In the genomic region with DNA sequence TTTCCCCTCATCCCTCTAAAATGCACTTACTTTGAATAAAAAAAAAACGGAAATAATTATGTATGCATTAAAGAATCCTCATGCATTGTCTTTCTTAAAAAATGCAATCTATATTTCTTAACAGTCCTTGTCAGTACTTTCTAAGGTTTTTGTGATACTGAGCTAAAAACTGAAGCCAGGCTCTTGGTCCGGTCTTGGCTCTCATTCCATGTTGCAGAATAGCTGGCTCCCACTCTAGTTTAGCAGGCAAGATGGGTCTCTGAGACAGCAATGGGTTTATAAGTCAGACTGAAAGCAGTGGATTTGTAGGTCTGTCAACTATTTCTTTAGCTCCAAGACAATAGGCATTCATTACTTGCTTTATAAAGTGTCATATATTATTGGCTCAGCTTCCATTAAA, we compare ENCODE assay signal across 19 mouse cellular contexts.
A peak's percentile ranks its signal among the peaks of the same experiment; 100 is the strongest.
DNase-seq lines count a peak whose midpoint lies in the region; ATAC-seq and TF ChIP-seq lines count a peak whose summit lies in the region.
"Had no signal": no experiment of that assay in that cellular context is flagged by ENCODE, and none has a peak within 500 bp of the region (broad histone marks: within the 10 kb centered on the region; RNA-seq: fewer than 3 reads in every experiment).

No protein-coding gene starts in this region.

- no peak for TF ChIP-seq CTCF in gastrocnemius, adult 2 months (IDR thresholded peaks at IDR 0.05)
- no peak for TF ChIP-seq CTCF in lung, adult 2 months (IDR thresholded peaks at IDR 0.05; ENCODE audit: insufficient read depth, low read length)
- no peak for TF ChIP-seq CTCF in heart, postnatal 0 days (IDR thresholded peaks at IDR 0.05; ENCODE audit: low read depth)

- no peak for TF ChIP-seq POLR2A in lung, adult 2 months (IDR thresholded peaks at IDR 0.05; ENCODE audit: borderline replicate concordance, extremely low read depth, low read depth, low read length)

- H3K36me3 ChIP-seq in heart, embryonic 14.5 days (ENCODE audit: control insufficient read depth, insufficient read depth, low read length): peaks cover 15% of the 10 kb centered on the region
- peaks cover under 1% of the 10 kb centered on the region; the same call in 1 of the 2 replicates for H3K36me3 ChIP-seq in heart, embryonic 10.5 days
- no peaks in the 10 kb centered on the region for H3K36me3 ChIP-seq in lung, embryonic 15.5 days
- H3K36me3 ChIP-seq in heart, postnatal 0 days (replicated peaks; ENCODE audit: control insufficient read depth, insufficient read depth, low read length): peaks cover 12% of the 10 kb centered on the region
- H3K36me3 ChIP-seq: embryonic facial prominence, embryonic 15.5 days; hindbrain, embryonic 15.5 days; midbrain, embryonic 10.5 days; neural tube, embryonic 15.5 days had no signal

- intact Hi-C loops in gastrocnemius, adult 2 months (cut with DNase I): no loop called here
- intact Hi-C loops in gastrocnemius, postnatal 14 days (cut with DNase I; ENCODE audit: low total_unique reads): no loop called here

- H3K4me3 ChIP-seq in gastrocnemius, adult 2 months: no peak overlapping the region
- H3K4me3 ChIP-seq in heart, embryonic 14.5 days (ENCODE audit: control insufficient read depth in 1 of 2, insufficient read depth in 1 of 2, low read depth in 1 of 2, low read length in 2 of 2): no peak overlapping the region
- H3K4me3 ChIP-seq in heart, embryonic 10.5 days: no peak overlapping the region
- no peak overlapping the region for H3K4me3 ChIP-seq in lung, embryonic 15.5 days
- no peak overlapping the region for H3K4me3 ChIP-seq in lung, adult 2 months (replicated peaks; ENCODE audit: extremely low read depth, low read depth, low read length)
- no peak overlapping the region for H3K4me3 ChIP-seq in heart, postnatal 0 days (ENCODE audit: low read depth, low read length)
- H3K4me3 ChIP-seq: embryonic facial prominence, embryonic 15.5 days; hindbrain, embryonic 15.5 days; midbrain, embryonic 10.5 days; neural tube, embryonic 15.5 days had no signal

- no peaks in the 10 kb centered on the region for H3K27me3 ChIP-seq in heart, embryonic 14.5 days (ENCODE audit: control insufficient read depth, insufficient read depth, low read length)
- no peaks in the 10 kb centered on the region for H3K27me3 ChIP-seq in heart, embryonic 10.5 days (ENCODE audit: insufficient read depth, poor library complexity, severe bottlenecking)
- no peaks in the 10 kb centered on the region for H3K27me3 ChIP-seq in lung, embryonic 15.5 days
- H3K27me3 ChIP-seq in heart, postnatal 0 days (ENCODE audit: control insufficient read depth, insufficient read depth, low read length): no peaks in the 10 kb centered on the region
- H3K27me3 ChIP-seq: embryonic facial prominence, embryonic 15.5 days; hindbrain, embryonic 15.5 days; neural tube, embryonic 15.5 days had no signal

- WGBS in heart, embryonic 14.5 days: 59% methylated on average over 2 of the region's 2 CpGs
- WGBS in heart, embryonic 10.5 days: 82% methylated on average over 2 of the region's 2 CpGs
- WGBS in lung, embryonic 15.5 days: 57% methylated on average over 2 of the region's 2 CpGs
- 64% methylated on average over 2 of the region's 2 CpGs for WGBS in lung, adult 2 months
- WGBS in heart, postnatal 0 days: 67% methylated on average over 2 of the region's 2 CpGs

- H3K4me1 ChIP-seq in heart, embryonic 14.5 days (ENCODE audit: control insufficient read depth in 2 of 2, insufficient read depth in 2 of 2, low read length in 2 of 2): peaks cover 3 to 15% of the 10 kb centered on the region in 2 experiments; a peak in 3 of 4 replicates
- peaks cover 10% of the 10 kb centered on the region; the same call in 1 of the 2 replicates for H3K4me1 ChIP-seq in heart, embryonic 10.5 days
- peaks cover 26% of the 10 kb centered on the region for H3K4me1 ChIP-seq in lung, embryonic 15.5 days
- peaks cover 4% of the 10 kb centered on the region; the same call in 1 of the 2 replicates for H3K4me1 ChIP-seq in lung, adult 2 months (ENCODE audit: control insufficient read depth, insufficient read depth, low read length)
- H3K4me1 ChIP-seq in heart, postnatal 0 days (ENCODE audit: control insufficient read depth, insufficient read depth): no peaks in the 10 kb centered on the region
- H3K4me1 ChIP-seq: embryonic facial prominence, embryonic 15.5 days; hindbrain, embryonic 15.5 days; midbrain, embryonic 10.5 days; neural tube, embryonic 15.5 days had no signal

- H3K9ac ChIP-seq in heart, embryonic 14.5 days (ENCODE audit: low read length): no peak overlapping the region
- H3K9ac ChIP-seq in lung, embryonic 15.5 days: no peak overlapping the region
- H3K9ac ChIP-seq in heart, postnatal 0 days (replicated peaks; ENCODE audit: low read depth, low read length): no peak overlapping the region
- H3K9ac ChIP-seq: embryonic facial prominence, embryonic 15.5 days; hindbrain, embryonic 15.5 days; neural tube, embryonic 15.5 days had no signal

- no peak overlapping the region for H3K4me2 ChIP-seq in heart, embryonic 14.5 days (ENCODE audit: low read length)
- no peak overlapping the region for H3K4me2 ChIP-seq in lung, embryonic 15.5 days
- H3K4me2 ChIP-seq in heart, postnatal 0 days (ENCODE audit: low read depth, low read length): no peak overlapping the region
- H3K4me2 ChIP-seq: embryonic facial prominence, embryonic 15.5 days; hindbrain, embryonic 15.5 days; neural tube, embryonic 15.5 days had no signal

- H3K9me3 ChIP-seq in heart, embryonic 14.5 days (ENCODE audit: control insufficient read depth, low read length): no peaks in the 10 kb centered on the region
- H3K9me3 ChIP-seq in heart, embryonic 10.5 days: no peaks in the 10 kb centered on the region
- no peaks in the 10 kb centered on the region for H3K9me3 ChIP-seq in lung, embryonic 15.5 days
- H3K9me3 ChIP-seq in heart, postnatal 0 days (replicated peaks; ENCODE audit: control insufficient read depth, low read length): no peaks in the 10 kb centered on the region
- H3K9me3 ChIP-seq: embryonic facial prominence, embryonic 15.5 days; hindbrain, embryonic 15.5 days; midbrain, embryonic 10.5 days; neural tube, embryonic 15.5 days had no signal

- no peak for DNase-seq in gastrocnemius, adult 2 months
- DNase-seq in gastrocnemius, postnatal 14 days: no peak
- DNase-seq in heart, embryonic 10.5 days (ENCODE audit: low spot score): no peak
- DNase-seq in lung, adult 2 months: no peak
- DNase-seq in heart, postnatal 0 days (ENCODE audit: low spot score): no peak
- DNase-seq in B cell, adult 2 months: no peak
- DNase-seq: adrenal gland, postnatal 25 days; cerebellum, adult 9-10 months; layer of hippocampus, postnatal 36 days; right cerebral cortex, adult 18-20 months; right cerebral cortex, postnatal 4 days had no signal

- no peak for TF ChIP-seq EP300 in heart, postnatal 0 days (IDR thresholded peaks at IDR 0.05; ENCODE audit: low read depth)

- ATAC-seq in heart, embryonic 14.5 days (ENCODE audit: insufficient number of reproducible peaks, insufficient read depth, low FRiP score, low read depth): no peak
- ATAC-seq in lung, embryonic 15.5 days (ENCODE audit: borderline replicate concordance, extremely low read depth, low FRiP score, low TSS enrichment): 0 out of 2 replicates have a peak, but pooled peaks have one; percentile 7
- ATAC-seq in heart, postnatal 0 days (ENCODE audit: insufficient read depth, low read depth): no peak
- ATAC-seq: forebrain, embryonic 16.5 days; midbrain, embryonic 16.5 days had no signal

- peak overlapping the region; percentile 56 for H3K27ac ChIP-seq in gastrocnemius, adult 2 months
- peak overlapping the region; percentile 49 to 57; a peak in 1 of 4 replicates for H3K27ac ChIP-seq in heart, embryonic 14.5 days (replicated peaks in 1 of 2; ENCODE audit: control insufficient read depth in 1 of 2, insufficient read depth in 1 of 2, low read depth in 2 of 2, low read length in 2 of 2)
- no peak overlapping the region for H3K27ac ChIP-seq in heart, embryonic 10.5 days
- H3K27ac ChIP-seq in lung, embryonic 15.5 days: peak overlapping the region; percentile 76
- H3K27ac ChIP-seq in heart, postnatal 0 days (ENCODE audit: low read depth): peak overlapping the region; percentile 55
- H3K27ac ChIP-seq: embryonic facial prominence, embryonic 15.5 days; hindbrain, embryonic 15.5 days; midbrain, embryonic 10.5 days; neural tube, embryonic 15.5 days had no signal
